Mouse (Mus musculus) gastrocnemius, postnatal 10 days (tissue): ENCODE data around the gene Npy2r. TPM values are rescaled to one million over a fixed set of nuclear protein-coding genes. Genes with fewer than 3 reads are reported as not detected.

ENCODE experiments used
- DNase-seq: peaks from one replicate; pipeline ENCODE4 v3.0.0; 2021; ENCODE audit warnings: mixed read lengths
- long read RNA-seq, 2 experiments: library from polyadenylated mRNA; stranded (forward); transcript quantifications; one replicate each; pipeline ENCODE4 v2.0.0; 2021
- total RNA-seq, 2 experiments: library from RNA; stranded (reverse); gene quantifications; 2 replicates each; pipeline ENCODE4 v1.2.3; 2021

The Npy2r gene
- total RNA-seq, result under 1 TPM; 0.41 to 0.54 TPM
- long read RNA-seq, experiment 1, result 0 reads
- long read RNA-seq, experiment 2, partial matches to known transcripts, result 0 of 1 reads
- long read RNA-seq, experiment 2, other reads (novel, unspliced or antisense), result 0 of 1 reads

DNA sequence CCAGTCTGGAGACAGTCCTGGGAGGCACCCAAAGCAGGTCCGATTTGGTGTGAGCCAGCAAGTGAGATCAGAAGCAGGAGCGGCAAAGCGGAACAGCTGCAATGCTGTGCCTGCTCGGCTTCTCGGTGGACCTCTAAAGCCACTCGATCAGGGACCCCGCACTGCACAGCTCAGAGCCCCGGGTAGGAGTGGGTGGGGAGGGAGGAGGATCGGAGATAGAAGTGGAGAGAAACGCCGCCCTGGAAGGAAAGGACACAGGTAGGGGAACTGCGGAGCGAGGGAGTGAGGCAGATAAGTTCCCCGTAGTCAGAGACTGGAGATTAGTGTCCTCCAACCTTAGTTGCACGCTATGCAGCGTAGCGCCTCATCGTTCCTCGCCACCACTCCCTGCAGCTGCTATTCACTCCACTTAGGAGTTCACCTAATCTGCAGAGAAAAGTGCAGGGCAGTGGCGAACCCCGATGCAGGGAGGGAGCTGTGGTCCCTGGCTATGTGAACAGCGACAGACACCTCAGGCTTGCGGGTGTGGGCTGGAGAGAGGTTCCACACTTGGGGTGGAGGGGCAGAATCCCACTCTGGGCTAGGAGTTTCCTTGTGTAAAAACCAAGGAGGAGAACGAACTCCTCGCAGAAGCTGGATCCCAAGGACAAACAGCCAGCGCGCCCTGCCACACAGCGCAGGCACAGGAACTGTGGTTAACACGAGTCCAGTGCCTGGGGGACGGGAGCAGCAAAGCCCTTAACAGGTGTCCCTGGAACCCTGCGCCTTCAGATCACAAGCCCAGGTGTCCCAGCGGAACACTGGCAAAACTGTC is at the start of gene Npy2r:
Gene Npy2r, minus strand, starts transcription at position 177 of the 814 bp plus-strand sequence.
- peak; percentile 19 for DNase-seq

DNA sequence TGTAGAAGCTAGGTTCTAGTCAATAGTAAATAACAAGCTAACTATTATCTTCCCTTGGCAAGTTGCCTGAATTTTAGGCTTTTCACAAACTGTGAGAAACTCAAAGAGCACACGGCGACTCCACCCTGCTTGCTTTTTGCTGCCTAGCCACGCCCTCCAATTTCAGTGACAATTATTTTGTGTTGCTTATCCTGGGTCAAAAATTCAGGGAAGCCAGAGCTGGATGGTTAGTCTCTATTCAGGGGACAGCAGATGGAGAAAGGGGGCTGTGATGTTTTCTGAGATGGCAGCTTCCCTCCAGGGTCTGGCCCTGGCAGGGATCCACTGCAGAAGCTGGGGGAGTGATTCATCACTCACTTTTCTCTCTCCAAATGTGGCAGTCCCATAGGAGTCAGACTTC is 9.9 kb upstream of the Npy2r start:
- no peak for DNase-seq

DNA sequence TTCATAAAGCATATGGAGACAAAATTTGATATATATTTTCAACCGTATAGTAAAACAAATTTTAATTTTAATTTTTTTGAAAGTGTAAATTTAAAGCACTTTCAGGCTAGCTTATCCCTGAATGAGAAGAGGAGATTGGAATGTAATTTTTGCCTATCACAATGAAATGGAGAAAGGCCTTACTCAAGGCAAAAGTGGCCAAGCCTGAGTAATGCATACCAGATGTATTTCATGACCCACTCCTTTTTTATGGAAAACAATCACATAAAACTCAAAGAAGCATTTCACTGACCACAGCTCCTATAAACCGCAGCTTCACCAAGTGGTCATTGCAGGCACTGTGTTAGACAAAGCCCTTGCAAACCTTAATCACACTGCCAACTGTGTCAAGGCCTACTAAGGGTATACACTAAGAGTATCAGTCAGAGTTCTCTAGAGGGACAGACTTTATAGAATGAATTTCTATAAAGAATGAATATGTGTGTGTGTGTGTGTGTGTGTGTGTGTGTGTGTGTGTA is 8.5 kb upstream of the Npy2r start:
- no peak for DNase-seq

DNA sequence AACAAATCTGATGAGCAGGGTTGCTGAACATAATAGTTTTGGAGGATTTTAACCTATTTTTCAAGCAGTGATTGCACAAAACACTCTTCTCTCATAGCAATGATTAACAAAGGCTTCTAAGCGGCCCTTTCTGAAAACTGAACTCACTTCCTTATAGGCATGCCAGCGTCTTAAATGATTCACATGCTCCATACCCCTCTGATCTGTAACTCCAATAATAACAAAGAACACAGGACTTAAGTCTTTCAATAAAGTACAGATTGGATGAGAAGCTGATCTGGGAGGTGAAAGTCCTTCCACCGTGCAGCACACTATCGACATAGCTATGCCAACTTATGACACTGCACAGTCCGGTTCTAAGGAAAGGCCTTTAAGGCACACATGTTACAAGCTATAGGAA is 2.0 kb upstream of the Npy2r start:
- no peak for DNase-seq

DNA sequence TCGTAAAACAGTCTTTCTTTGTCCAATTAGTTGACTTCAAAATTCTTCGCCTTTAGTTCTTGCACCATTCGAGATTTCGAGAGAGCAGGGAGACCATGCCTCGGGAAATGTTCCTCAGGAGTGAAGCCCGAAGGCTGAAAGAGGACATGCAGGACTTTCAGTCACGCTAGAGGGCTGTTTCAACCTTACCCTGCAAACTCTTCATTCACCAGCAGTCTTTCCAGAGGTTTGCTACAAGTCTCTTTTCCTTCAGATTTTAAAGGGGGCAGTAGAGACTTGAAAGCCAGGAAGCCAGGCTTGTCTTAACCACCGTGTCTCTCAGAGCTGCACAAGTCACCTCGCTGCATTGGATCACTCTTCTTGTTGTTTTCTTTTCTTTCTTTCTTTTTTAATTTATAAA is 869 bp upstream of the Npy2r start:
- DNase-seq, result no peak

- DNase-seq, result no peak
Measured at GRCm38 (mm10) chr3:82541449-82541848, 6.4 kb downstream of the Npy2r start.

DNA sequence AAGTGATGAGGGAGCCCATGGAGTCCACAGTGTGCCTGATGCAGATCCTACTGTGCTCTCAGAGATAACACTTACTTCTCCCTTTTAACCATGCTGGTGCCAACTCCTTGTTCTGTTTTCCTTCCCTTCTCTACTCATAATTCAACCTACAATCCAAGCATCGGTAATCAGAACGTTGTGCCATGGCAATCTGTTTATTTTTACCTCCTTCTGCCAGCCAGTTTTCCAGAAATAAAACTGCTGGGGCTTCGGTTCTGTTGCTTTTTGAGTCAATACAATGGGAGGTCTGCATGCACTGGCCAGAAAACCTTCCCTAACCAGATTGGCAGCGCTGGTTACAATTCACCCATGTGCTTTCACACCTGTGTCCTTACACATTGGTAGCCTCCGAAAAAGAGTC is 7.9 kb downstream of the Npy2r start:
- DNase-seq, result no peak

- DNase-seq, result no peak
Measured at GRCm38 (mm10) chr3:82524792-82525191, 23.1 kb downstream of the Npy2r start.

DNA sequence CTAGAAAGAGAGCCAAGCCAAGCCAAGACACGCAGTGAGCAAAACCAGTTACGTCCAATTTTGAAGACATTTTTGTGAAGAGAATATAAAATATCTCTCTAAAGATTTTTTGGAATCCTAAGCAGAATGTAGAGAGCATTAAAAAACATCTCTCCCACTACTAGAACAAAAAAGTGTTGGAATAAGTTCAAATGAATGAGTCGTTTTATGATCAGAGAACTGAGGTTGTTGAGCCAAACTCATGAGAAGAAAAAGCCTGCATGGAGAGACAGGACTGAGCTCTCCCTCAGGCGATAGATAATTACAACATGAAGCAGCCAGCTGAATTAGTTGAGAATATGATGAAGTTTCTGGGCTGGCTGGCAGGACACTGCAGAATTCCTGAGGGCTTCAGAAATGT is 49.9 kb downstream of the Npy2r start:
- DNase-seq, result no peak

Other genes with a start within 250 kb of the Npy2r start
- gene Map9, start 190.0 kb downstream of the Npy2r start, total RNA-seq, result 1 to 10 TPM; 1.7 to 1.9 TPM